Mouse (Mus musculus): ENCODE results near the gene Ipo9.

DNA sequence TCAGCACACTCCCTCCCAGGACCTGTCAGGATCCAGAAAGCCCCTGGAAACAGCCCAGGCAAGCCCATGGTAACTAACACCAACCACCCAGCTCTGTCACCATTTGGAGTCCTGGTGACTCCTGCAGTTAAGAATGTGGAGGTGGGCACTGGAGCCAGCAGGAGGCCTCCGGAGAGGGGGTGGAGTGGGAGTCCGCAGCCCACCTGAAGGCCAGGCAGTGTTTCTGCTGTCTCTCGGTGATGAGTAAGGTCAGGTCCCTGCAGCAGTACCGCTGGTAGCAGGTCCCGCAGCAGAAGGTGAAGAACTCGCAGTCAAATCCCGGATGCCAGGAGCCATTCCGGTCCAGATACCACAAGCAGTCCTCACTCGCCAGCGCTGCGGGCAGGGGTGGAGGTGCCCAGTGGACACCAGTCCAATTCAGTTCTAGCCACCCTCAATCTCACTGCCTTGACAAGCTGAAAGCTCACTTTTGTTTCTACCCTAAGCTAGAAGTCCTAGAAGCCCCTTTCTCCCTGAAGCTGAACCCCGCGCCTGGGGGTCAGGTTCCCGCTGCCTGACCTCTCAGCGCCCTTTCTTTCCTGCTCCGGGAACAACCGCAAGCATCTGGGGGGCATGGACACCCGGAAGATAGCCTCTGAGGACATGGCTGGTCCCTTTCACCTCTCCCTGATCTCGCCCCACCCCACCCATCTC is 56.0 kb downstream of the Ipo9 start:
- no peak for TF ChIP-seq CTCF (IDR thresholded peaks at IDR 0.05; ENCODE audit: borderline replicate concordance, insufficient read depth, low read length)
- TF ChIP-seq POLR2A (IDR thresholded peaks at IDR 0.05; ENCODE audit: low read depth, low read length), result peak; percentile 34; the same call in 1 of the 2 replicates

Measured in embryonic fibroblast, embryonic 13.5 days (primary cell).